Mouse (Mus musculus) neural tube, embryonic 14.5 days (tissue): ENCODE measurements around the gene Ralgps1. TPM values are rescaled to one million over a fixed set of nuclear protein-coding genes. Genes with fewer than 3 reads are reported as not detected.

Source experiments
- ATAC-seq: fragments of 200-750 bp; cut with Nextera tagmentation; 2 replicates; pipeline ENCODE4 v1.8.0; 2017; ENCODE audit warnings: low read depth, mild to moderate bottlenecking, moderate TSS enrichment, moderate library complexity
- H3K27ac ChIP-seq: fragments of 300-500 bp; sonication (generic); 2 replicates; pipeline ENCODE4 v1.5.1; 2014; ENCODE audit warnings: low read depth, mild to moderate bottlenecking, control low read depth, low read length, moderate library complexity, mixed read lengths
- H3K27me3 ChIP-seq: fragments of 300-500 bp; sonication (generic); 2 replicates; pipeline ENCODE4 v1.6.1; 2014; ENCODE audit warnings: low read length; ENCODE audit not compliant: control insufficient read depth, insufficient read depth
- H3K36me3 ChIP-seq: fragments of 300-500 bp; sonication (generic); 2 replicates; pipeline ENCODE4 v1.6.1; 2014; ENCODE audit warnings: low read length, mixed read lengths; ENCODE audit not compliant: control insufficient read depth, insufficient read depth
- H3K4me1 ChIP-seq: fragments of 300-500 bp; sonication (generic); 2 replicates; pipeline ENCODE4 v1.6.1; 2014; ENCODE audit warnings: low read length; ENCODE audit not compliant: control insufficient read depth, insufficient read depth
- H3K4me2 ChIP-seq: fragments of 300-500 bp; sonication (generic); 2 replicates; pipeline ENCODE4 v1.6.1; 2014; ENCODE audit warnings: mild to moderate bottlenecking, low read depth, low read length, control low read depth
- H3K4me3 ChIP-seq: fragments of 300-500 bp; sonication (generic); 2 replicates; pipeline ENCODE4 v1.5.1; 2014; ENCODE audit warnings: low read depth, low read length, control low read depth, mixed read lengths
- H3K9ac ChIP-seq: fragments of 300-500 bp; sonication (generic); replicated peaks from 2 replicates; pipeline ENCODE4 v1.6.1; 2014; ENCODE audit warnings: low read depth, mild to moderate bottlenecking, control low read depth, low read length, mixed read lengths
- H3K9me3 ChIP-seq: fragments of 300-500 bp; sonication (generic); 2 replicates; pipeline ENCODE4 v1.6.1; 2016; ENCODE audit warnings: low read length; ENCODE audit not compliant: control insufficient read depth
- WGBS: fragments of 180-500 bp; shearing (Covaris S2); extraction: QIAGEN DNeasy Blood & Tissue Kit; methylation state at CpG from one replicate; pipeline ENCODE4 v1.1.7; 2014; 5-methylcytosine and 5-hydroxymethylcytosine counted together
- polyA plus RNA-seq: library from polyadenylated mRNA; unstranded; fragments of >200 nt; fragmentation: Nextera tagmentation; extraction: Ambion mirVana; gene quantifications from 2 replicates; pipeline ENCODE4 v1.2.1, GENCODE M21; 2014

Ralgps1 gene
- polyA plus RNA-seq, 1 experiment from 2014 or later: 67.3 TPM

- no peak for ATAC-seq
- Histone ChIP-seq H3K9me3 (no peaks in the 10 kb centered on the region), H3K27me3 (no peaks in the 10 kb centered on the region), H3K36me3 (no peaks in the 10 kb centered on the region), H3K4me2 (no peak overlapping the region), H3K27ac (no peak overlapping the region), H3K9ac (no peak overlapping the region), H3K4me1 (0 out of 2 replicates have a peak, but pooled peaks cover 2% of the 10 kb centered on the region), H3K4me3 (no peak overlapping the region)
- WGBS: 57% methylated on average over 5 of the region's 5 CpGs
Observed at GRCm38 (mm10) chr2:33233856-33234255, 137.4 kb downstream of the Ralgps1 start.

- H3K4me3 ChIP-seq: no peak overlapping the region
- H3K9me3 ChIP-seq: no peaks in the 10 kb centered on the region
- H3K9ac ChIP-seq: no peak overlapping the region
- no peak overlapping the region for H3K4me2 ChIP-seq
- ATAC-seq: no peak
- H3K4me1 ChIP-seq: 0 out of 2 replicates have a peak, but pooled peaks cover 2% of the 10 kb centered on the region
- H3K27ac ChIP-seq: no peak overlapping the region
- 82% methylated on average over 6 of the region's 6 CpGs for WGBS
- no peaks in the 10 kb centered on the region for H3K36me3 ChIP-seq
- H3K27me3 ChIP-seq: no peaks in the 10 kb centered on the region
Observed at GRCm38 (mm10) chr2:33232782-33233570, 138.3 kb downstream of the Ralgps1 start.

DNA sequence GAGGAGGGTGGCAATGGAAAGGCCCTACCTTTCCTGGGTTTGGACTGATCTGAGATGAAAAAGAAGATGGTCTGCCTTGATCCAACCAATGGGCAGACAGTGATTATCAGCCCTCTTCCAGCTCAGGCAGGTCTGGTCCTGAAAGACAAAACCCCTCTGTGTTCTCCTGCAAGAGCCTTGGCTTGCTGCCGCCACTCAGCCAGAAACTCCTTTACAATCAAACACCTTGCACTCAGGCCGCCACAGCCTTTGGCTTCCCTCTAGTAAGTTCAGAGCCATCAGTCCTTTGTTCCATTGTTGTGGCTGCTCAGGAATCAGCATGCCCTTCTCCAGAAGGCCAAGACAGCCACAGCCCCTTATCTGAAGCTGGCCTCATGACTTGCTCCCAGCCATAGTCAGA is 139.5 kb downstream of the Ralgps1 start:
- Histone ChIP-seq H3K27me3 (no peaks in the 10 kb centered on the region), H3K4me2 (no peak overlapping the region), H3K4me3 (no peak overlapping the region), H3K27ac (no peak overlapping the region), H3K36me3 (no peaks in the 10 kb centered on the region), H3K4me1 (0 out of 2 replicates have a peak, but pooled peaks cover 2% of the 10 kb centered on the region), H3K9me3 (no peaks in the 10 kb centered on the region), H3K9ac (no peak overlapping the region)
- WGBS: 58% methylated on average over 2 of the region's 2 CpGs
- no peak for ATAC-seq

DNA sequence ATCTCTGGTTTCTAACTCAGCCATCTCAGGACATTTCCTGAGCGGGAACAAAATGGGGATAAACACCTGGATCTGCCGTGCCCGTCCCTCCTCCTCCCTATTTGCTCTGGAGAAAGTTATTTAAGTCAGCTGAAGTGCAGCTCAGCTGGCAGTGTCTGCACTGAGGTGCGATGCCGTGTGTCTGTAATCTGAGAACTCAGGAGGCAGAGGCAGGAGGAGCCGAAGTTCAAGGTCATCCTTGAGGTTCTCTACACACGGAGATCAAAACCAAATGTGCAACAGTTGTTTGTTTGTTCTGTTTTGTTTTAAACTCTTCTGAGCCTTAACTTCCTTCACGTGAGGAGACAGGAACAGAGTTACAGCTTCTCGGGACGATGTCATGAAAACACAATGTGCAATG is 140.6 kb downstream of the Ralgps1 start:
- Histone ChIP-seq H3K4me2 (no peak overlapping the region), H3K4me1 (0 out of 2 replicates have a peak, but pooled peaks cover 2% of the 10 kb centered on the region), H3K27ac (no peak overlapping the region), H3K36me3 (no peaks in the 10 kb centered on the region), H3K9ac (no peak overlapping the region), H3K9me3 (no peaks in the 10 kb centered on the region), H3K4me3 (no peak overlapping the region), H3K27me3 (no peaks in the 10 kb centered on the region)
- no peak for ATAC-seq
- WGBS: 76% methylated on average over 10 of the region's 10 CpGs

DNA sequence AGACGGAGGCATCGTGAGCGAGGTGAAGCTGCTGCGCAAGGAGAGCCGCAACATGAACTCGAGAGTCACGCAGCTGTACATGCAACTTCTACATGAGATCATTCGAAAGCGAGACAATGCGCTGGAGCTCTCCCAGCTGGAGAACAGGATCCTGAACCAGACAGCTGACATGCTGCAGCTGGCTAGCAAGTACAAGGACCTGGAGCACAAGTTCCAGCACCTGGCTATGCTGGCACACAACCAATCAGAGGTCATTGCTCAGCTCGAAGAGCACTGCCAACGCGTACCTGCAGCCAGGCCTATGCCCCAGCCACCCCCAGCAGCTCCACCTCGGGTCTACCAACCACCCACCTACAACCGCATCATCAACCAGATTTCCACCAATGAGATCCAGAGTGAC is 142.7 kb downstream of the Ralgps1 start:
- Histone ChIP-seq H3K9ac (no peak overlapping the region), H3K4me3 (no peak overlapping the region), H3K27ac (no peak overlapping the region), H3K9me3 (no peaks in the 10 kb centered on the region), H3K4me2 (no peak overlapping the region), H3K27me3 (no peaks in the 10 kb centered on the region), H3K36me3 (no peaks in the 10 kb centered on the region), H3K4me1 (0 out of 2 replicates have a peak, but pooled peaks cover 2% of the 10 kb centered on the region)
- WGBS: 95% methylated on average over 15 of the region's 15 CpGs
- ATAC-seq: no peak

- Histone ChIP-seq H3K36me3 (no peaks in the 10 kb centered on the region), H3K27ac (no peak overlapping the region), H3K4me2 (no peak overlapping the region), H3K27me3 (no peaks in the 10 kb centered on the region), H3K4me1 (no peaks in the 10 kb centered on the region), H3K4me3 (no peak overlapping the region), H3K9ac (no peak overlapping the region), H3K9me3 (no peaks in the 10 kb centered on the region)
- no peak for ATAC-seq
- 93% methylated on average over 11 of the region's 11 CpGs for WGBS
Observed at GRCm38 (mm10) chr2:33228077-33228476, 143.2 kb downstream of the Ralgps1 start.

DNA sequence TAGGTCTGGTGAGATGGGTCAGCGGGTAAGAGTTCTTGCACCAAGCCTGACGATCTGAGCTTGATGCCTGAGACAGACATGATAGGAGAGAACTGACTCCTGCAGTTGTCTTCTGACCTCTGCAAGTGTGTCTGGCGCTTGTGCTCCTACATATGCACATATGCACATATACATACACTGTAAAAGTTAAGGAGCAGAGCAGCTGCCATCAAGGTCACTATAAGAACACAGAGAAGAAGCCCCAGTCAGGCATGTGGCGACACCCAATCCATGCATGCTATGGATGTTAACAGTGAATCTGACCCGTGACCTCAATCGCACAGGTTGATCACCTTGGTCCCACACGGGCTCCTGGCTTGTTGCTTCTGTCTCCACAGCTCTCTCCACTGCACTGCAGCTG is 145.4 kb downstream of the Ralgps1 start:
- no peak for ATAC-seq
- Histone ChIP-seq H3K27ac (no peak overlapping the region), H3K4me1 (no peaks in the 10 kb centered on the region), H3K9ac (no peak overlapping the region), H3K36me3 (no peaks in the 10 kb centered on the region), H3K4me2 (no peak overlapping the region), H3K9me3 (no peaks in the 10 kb centered on the region), H3K4me3 (no peak overlapping the region), H3K27me3 (no peaks in the 10 kb centered on the region)
- WGBS: 96% methylated on average over 7 of the region's 7 CpGs

DNA sequence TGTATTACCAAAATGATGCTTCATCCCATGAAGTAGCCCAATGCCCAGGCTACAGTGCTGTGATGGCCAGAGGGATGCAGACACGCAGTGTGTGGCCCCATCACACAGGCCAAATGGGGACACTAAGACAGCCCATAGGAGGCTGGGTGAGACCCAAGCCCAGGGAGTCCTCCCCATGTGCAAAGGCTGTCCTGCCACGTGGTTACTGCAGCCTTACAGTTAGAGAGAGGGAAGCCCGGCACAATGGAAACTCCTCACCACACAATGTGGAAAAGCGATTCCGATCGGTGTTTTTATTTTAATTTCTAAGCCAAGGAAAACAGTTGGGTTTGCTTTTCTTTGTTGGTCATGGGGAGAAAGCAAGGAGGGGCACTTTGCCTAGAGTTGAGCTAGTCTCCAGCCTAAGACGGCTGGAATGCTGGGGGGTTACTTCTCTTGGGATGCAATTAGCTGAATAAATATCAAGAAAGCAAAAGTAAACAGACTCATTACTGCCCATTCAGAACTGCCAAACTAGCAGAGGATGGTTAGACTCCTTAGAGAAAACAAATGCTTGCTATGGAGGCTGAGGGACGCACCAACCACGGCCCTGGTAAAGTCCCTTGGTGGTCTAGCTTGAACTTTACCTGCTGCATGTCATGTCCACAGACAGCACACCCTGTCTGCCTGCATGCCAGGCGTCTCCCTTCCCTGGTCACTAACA is 147.5 kb downstream of the Ralgps1 start:
- H3K27me3 ChIP-seq: no peaks in the 10 kb centered on the region
- no peak overlapping the region for H3K4me3 ChIP-seq
- H3K4me2 ChIP-seq: no peak overlapping the region
- no peak for ATAC-seq
- no peaks in the 10 kb centered on the region for H3K36me3 ChIP-seq
- no peak overlapping the region for H3K9ac ChIP-seq
- 88% methylated on average over 10 of the region's 10 CpGs for WGBS
- no peak overlapping the region for H3K27ac ChIP-seq
- no peaks in the 10 kb centered on the region for H3K9me3 ChIP-seq
- H3K4me1 ChIP-seq: 0 out of 2 replicates have a peak, but pooled peaks cover 3% of the 10 kb centered on the region

- H3K9ac ChIP-seq: no peak overlapping the region
- peaks cover 4% of the 10 kb centered on the region; the same call in 1 of the 2 replicates for H3K4me1 ChIP-seq
- no peak for ATAC-seq
- no peak overlapping the region for H3K4me3 ChIP-seq
- 84% methylated on average over 6 of the region's 6 CpGs for WGBS
- H3K4me2 ChIP-seq: no peak overlapping the region
- no peak overlapping the region for H3K27ac ChIP-seq
- H3K9me3 ChIP-seq: no peaks in the 10 kb centered on the region
- no peaks in the 10 kb centered on the region for H3K27me3 ChIP-seq
- H3K36me3 ChIP-seq: no peaks in the 10 kb centered on the region
Observed at GRCm38 (mm10) chr2:33222480-33222879, 148.8 kb downstream of the Ralgps1 start.
